Mouse (Mus musculus): Measurements from ENCODE around the gene Ppara. TPM values are rescaled to one million over a fixed set of nuclear protein-coding genes. Genes with fewer than 3 reads are reported as not detected.

The Ppara gene
- polyA plus RNA-seq, 1 experiment from 2014 or later: 20.3 TPM

DNA sequence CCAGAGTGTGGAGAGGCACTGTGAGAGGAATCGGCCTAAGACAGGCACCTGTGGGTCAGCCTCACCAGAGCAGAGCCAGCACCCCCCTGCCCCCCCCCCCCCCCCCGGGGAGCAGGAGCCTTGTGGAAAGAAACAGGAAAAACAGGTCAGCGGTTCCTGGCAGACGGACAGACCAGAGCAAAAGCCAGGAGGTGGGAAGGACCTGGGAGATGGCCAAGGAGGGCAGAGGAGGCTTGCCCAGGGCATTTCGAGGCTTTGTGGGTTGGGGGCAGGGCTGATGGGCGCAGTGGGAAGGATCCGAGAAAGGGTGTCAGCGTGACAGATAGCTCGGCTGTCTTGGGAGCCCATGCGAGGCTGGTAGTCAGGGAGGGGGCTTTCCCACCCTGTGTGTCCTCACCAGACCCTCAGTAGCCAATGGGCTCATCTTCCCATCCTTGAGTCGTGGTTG lies 31.6 kb upstream of the Ppara start:
- no peak for ATAC-seq (replicated peaks; ENCODE audit: extremely low read depth, insufficient read depth, low FRiP score)
- 61% methylated on average over 11 of the region's 11 CpGs for WGBS

DNA sequence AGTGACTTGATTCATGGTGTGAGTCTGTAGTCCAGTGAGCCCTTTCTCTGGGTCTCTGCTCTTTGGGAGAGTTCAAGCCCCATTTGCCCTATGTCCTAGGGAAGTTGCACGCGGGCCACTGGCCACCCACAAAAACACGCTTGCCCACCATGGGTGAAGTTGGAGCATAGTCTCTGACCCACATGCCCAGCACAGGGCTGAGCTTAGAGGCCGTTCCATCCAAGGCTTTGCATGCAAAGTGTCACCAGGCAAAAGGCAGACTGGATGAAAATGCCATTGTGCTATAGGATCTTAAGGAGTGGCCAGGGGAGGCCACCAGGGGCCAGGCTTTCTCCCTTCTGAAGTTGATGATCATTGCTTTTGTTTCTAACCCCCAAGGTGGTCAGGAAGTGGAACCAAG lies 30.9 kb upstream of the Ppara start:
- H3K9ac ChIP-seq (ENCODE audit: low read length): no peak overlapping the region

More for the DNA sequence above, 31.6 kb upstream of the Ppara start:
- Histone ChIP-seq H3K9ac (ENCODE audit: low read length) (no peak overlapping the region), H3K27ac (ENCODE audit: low read length) (no peak overlapping the region), H3K27me3 (ENCODE audit: control insufficient read depth, insufficient read depth, low read length) (no peaks in the 10 kb centered on the region), H3K4me1 (ENCODE audit: control insufficient read depth, insufficient read depth, low read length) (no peaks in the 10 kb centered on the region; the same call in 1 of the 2 replicates), H3K36me3 (ENCODE audit: control insufficient read depth, insufficient read depth) (peaks cover 52% of the 10 kb centered on the region), H3K4me2 (ENCODE audit: low read depth, low read length) (no peak overlapping the region), H3K4me3 (ENCODE audit: low read length) (no peak overlapping the region), H3K9me3 (replicated peaks; ENCODE audit: control insufficient read depth, low read length) (no peaks in the 10 kb centered on the region)

DNA sequence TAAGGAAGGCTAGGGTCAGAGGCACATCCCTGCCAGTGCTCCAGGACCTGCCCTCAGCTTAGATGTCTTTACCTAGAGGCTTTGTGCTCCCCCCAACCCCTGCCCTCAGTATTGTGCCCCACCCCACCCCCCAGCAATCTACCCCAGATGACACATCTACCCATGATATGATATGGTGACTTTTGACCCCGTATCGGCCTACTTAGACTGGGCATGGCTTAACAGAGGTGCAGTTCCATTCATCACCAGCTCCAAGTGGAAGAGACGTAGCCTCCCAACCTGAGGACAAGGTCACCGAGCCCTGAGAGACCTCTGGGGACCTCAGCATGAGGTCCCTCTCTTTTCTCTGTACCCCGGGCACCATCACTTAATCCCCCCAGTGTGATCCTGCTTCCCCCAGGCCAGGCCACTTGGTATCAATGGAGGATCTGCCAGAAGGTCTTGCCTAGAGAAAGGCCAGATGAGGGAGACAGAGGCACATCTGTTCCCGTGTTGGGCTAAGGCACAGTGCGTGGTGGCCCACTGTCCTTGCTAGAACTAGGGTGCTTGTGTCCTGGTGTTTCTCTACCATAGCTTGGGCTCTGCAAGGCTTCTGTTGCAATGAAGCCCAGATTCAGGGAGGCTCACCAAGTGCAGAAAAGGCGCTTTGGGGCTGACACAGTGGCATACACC lies 30.3 kb upstream of the Ppara start:
- no peak overlapping the region for H3K9ac ChIP-seq (ENCODE audit: low read length)
- H3K27me3 ChIP-seq (ENCODE audit: control insufficient read depth, insufficient read depth, low read length): no peaks in the 10 kb centered on the region
- H3K36me3 ChIP-seq (ENCODE audit: control insufficient read depth, insufficient read depth): peaks cover 43% of the 10 kb centered on the region
- no peaks in the 10 kb centered on the region for H3K9me3 ChIP-seq (replicated peaks; ENCODE audit: control insufficient read depth, low read length)
- ATAC-seq (replicated peaks; ENCODE audit: extremely low read depth, insufficient read depth, low FRiP score): no peak
- H3K4me3 ChIP-seq (ENCODE audit: low read length): no peak overlapping the region
- H3K27ac ChIP-seq (ENCODE audit: low read length): no peak overlapping the region
- H3K4me1 ChIP-seq (ENCODE audit: control insufficient read depth, insufficient read depth, low read length): peaks cover 3% of the 10 kb centered on the region
- 78% methylated on average over 8 of the region's 8 CpGs for WGBS
- H3K4me2 ChIP-seq (ENCODE audit: low read depth, low read length): no peak overlapping the region

More for the DNA sequence above, 30.9 kb upstream of the Ppara start:
- Histone ChIP-seq H3K27me3 (ENCODE audit: control insufficient read depth, insufficient read depth, low read length) (no peaks in the 10 kb centered on the region), H3K36me3 (ENCODE audit: control insufficient read depth, insufficient read depth) (peaks cover 47% of the 10 kb centered on the region), H3K9me3 (replicated peaks; ENCODE audit: control insufficient read depth, low read length) (no peaks in the 10 kb centered on the region), H3K4me3 (ENCODE audit: low read length) (no peak overlapping the region), H3K27ac (ENCODE audit: low read length) (no peak overlapping the region), H3K4me1 (ENCODE audit: control insufficient read depth, insufficient read depth, low read length) (no peaks in the 10 kb centered on the region; the same call in 1 of the 2 replicates), H3K4me2 (ENCODE audit: low read depth, low read length) (no peak overlapping the region)
- 88% methylated on average over 4 of the region's 4 CpGs for WGBS
- ATAC-seq (replicated peaks; ENCODE audit: extremely low read depth, insufficient read depth, low FRiP score): no peak

DNA sequence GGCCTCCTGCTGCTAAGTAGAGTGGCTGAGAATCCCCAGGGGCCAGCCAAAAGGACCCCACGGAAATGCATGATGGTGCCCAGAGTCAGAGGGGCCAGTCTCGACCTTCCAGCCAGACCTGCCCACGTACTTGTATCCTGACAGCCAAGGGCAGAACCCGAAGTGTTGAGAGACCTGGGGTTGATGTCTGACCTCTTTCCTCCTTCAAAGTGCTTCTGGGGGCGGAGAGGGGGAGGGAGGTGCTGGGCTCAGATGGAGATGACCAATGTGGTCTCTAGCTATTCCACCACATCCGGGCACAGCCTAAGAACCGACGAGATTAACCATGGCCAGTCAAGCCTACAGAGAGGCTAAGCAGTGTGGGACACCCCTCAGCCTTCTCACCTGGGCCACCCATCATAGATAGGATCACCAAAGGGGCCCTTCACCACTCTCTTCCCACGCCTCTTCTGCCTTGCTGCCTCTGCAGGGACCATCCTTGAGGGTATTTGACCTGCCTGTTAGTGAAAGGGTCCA lies 29.7 kb upstream of the Ppara start:
- H3K4me2 ChIP-seq (ENCODE audit: low read depth, low read length): no peak overlapping the region
- ATAC-seq (replicated peaks; ENCODE audit: extremely low read depth, insufficient read depth, low FRiP score): no peak
- no peak overlapping the region for H3K4me3 ChIP-seq (ENCODE audit: low read length)
- no peak overlapping the region for H3K9ac ChIP-seq (ENCODE audit: low read length)
- peaks cover 37% of the 10 kb centered on the region for H3K36me3 ChIP-seq (ENCODE audit: control insufficient read depth, insufficient read depth)
- no peaks in the 10 kb centered on the region for H3K9me3 ChIP-seq (replicated peaks; ENCODE audit: control insufficient read depth, low read length)
- H3K27me3 ChIP-seq (ENCODE audit: control insufficient read depth, insufficient read depth, low read length): no peaks in the 10 kb centered on the region
- WGBS: 69% methylated on average over 9 of the region's 9 CpGs
- H3K27ac ChIP-seq (ENCODE audit: low read length): no peak overlapping the region
- H3K4me1 ChIP-seq (ENCODE audit: control insufficient read depth, insufficient read depth, low read length): peaks cover 8% of the 10 kb centered on the region

DNA sequence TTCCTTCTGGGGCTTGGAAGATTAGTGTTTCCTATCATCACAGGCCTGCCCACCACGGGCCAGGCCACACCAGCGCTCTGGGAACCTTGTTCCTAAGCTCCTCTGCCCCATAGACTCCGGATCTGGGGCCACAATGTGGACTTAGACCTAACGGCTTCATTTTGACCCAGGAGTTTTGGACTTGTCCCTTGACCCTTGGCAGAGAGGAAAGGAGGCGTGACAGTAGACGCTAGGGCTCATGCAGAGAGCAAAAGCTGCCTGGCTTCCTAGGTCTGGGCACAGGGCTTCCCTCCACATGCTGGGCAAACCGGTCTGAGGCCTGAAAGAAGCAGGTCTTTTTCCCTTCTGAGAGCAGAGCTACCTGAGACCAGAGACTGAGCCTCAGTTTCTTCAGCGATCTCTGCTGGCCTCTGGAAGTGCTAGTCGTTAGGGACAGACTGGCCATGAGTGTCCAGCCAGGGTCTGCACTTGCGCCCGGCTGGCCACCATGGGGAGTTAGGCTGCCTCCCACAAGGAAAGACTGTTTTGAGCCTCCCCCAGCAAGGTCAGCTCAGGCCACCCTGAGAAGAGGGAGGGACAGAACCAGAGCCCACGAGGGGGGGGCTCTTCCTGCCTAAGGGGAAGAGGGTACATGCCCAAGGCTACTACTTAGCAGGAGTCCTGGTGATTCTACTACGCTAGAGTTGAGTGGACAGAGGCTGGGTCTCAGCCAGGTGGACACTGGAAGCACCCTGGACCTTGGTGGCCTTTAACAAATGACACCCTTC lies 29.0 kb upstream of the Ppara start:
- 78% methylated on average over 13 of the region's 13 CpGs for WGBS
- H3K27me3 ChIP-seq (ENCODE audit: control insufficient read depth, insufficient read depth, low read length): no peaks in the 10 kb centered on the region
- peaks cover 8% of the 10 kb centered on the region for H3K4me1 ChIP-seq (ENCODE audit: control insufficient read depth, insufficient read depth, low read length)
- no peak overlapping the region for H3K4me3 ChIP-seq (ENCODE audit: low read length)
- H3K27ac ChIP-seq (ENCODE audit: low read length): no peak overlapping the region
- peaks cover 34% of the 10 kb centered on the region for H3K36me3 ChIP-seq (ENCODE audit: control insufficient read depth, insufficient read depth)
- no peaks in the 10 kb centered on the region for H3K9me3 ChIP-seq (replicated peaks; ENCODE audit: control insufficient read depth, low read length)
- H3K4me2 ChIP-seq (ENCODE audit: low read depth, low read length): no peak overlapping the region
- H3K9ac ChIP-seq (ENCODE audit: low read length): no peak overlapping the region
- no peak for ATAC-seq (replicated peaks; ENCODE audit: extremely low read depth, insufficient read depth, low FRiP score)

DNA sequence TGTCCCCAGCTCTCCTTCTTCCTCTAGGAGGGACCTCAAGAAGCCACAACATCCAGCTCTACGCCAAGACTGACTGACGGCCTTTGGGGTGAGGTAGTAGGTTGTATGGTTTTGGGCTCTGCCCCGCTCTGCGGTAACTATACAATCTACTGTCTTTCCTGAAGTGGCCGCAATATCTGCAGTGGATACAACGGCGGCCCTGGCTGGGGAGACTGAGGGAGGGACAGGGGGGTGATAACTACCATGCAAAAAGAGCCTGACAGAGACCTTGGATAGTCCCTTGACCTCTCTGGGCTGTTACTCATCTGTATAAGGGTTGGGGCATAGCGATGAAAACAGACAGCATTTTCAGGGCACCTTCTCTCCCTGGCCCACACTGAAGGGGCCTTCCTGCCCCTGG lies 28.3 kb upstream of the Ppara start:
- Histone ChIP-seq H3K27ac (ENCODE audit: low read length) (no peak overlapping the region), H3K36me3 (ENCODE audit: control insufficient read depth, insufficient read depth) (peaks cover 29% of the 10 kb centered on the region), H3K4me2 (ENCODE audit: low read depth, low read length) (no peak overlapping the region), H3K9ac (ENCODE audit: low read length) (no peak overlapping the region), H3K9me3 (replicated peaks; ENCODE audit: control insufficient read depth, low read length) (no peaks in the 10 kb centered on the region), H3K4me3 (ENCODE audit: low read length) (no peak overlapping the region), H3K27me3 (ENCODE audit: control insufficient read depth, insufficient read depth, low read length) (0 out of 2 replicates have a peak, but pooled peaks cover 2% of the 10 kb centered on the region), H3K4me1 (ENCODE audit: control insufficient read depth, insufficient read depth, low read length) (peaks cover 8% of the 10 kb centered on the region)
- ATAC-seq (replicated peaks; ENCODE audit: extremely low read depth, insufficient read depth, low FRiP score): no peak
- 86% methylated on average over 8 of the region's 8 CpGs for WGBS

DNA sequence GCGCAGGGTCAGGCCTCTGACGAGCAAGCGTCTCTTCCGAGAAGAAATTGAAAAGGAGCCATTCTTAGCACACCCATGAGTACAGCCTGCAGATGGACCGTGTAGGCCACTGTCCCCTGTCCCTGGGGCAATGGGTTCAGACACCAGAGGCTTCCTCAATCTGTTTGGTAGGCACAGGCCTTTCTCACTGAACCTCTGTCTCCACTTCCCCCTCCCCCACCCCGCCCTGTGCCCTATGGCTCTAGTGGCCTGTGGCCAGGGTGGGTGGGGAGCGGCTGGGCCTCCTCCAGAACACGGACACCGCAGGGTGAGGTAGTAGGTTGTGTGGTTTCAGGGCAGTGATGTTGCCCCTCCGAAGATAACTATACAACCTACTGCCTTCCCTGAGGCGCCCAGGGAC lies 27.8 kb upstream of the Ppara start:
- H3K4me1 ChIP-seq (ENCODE audit: control insufficient read depth, insufficient read depth, low read length): peaks cover 8% of the 10 kb centered on the region
- H3K36me3 ChIP-seq (ENCODE audit: control insufficient read depth, insufficient read depth): peaks cover 27% of the 10 kb centered on the region
- 86% methylated on average over 11 of the region's 11 CpGs for WGBS
- no peak for ATAC-seq (replicated peaks; ENCODE audit: extremely low read depth, insufficient read depth, low FRiP score)
- H3K9ac ChIP-seq (ENCODE audit: low read length): no peak overlapping the region
- 0 out of 2 replicates have a peak, but pooled peaks cover 2% of the 10 kb centered on the region for H3K27me3 ChIP-seq (ENCODE audit: control insufficient read depth, insufficient read depth, low read length)
- no peak overlapping the region for H3K4me2 ChIP-seq (ENCODE audit: low read depth, low read length)
- H3K4me3 ChIP-seq (ENCODE audit: low read length): no peak overlapping the region
- no peaks in the 10 kb centered on the region for H3K9me3 ChIP-seq (replicated peaks; ENCODE audit: control insufficient read depth, low read length)
- no peak overlapping the region for H3K27ac ChIP-seq (ENCODE audit: low read length)

DNA sequence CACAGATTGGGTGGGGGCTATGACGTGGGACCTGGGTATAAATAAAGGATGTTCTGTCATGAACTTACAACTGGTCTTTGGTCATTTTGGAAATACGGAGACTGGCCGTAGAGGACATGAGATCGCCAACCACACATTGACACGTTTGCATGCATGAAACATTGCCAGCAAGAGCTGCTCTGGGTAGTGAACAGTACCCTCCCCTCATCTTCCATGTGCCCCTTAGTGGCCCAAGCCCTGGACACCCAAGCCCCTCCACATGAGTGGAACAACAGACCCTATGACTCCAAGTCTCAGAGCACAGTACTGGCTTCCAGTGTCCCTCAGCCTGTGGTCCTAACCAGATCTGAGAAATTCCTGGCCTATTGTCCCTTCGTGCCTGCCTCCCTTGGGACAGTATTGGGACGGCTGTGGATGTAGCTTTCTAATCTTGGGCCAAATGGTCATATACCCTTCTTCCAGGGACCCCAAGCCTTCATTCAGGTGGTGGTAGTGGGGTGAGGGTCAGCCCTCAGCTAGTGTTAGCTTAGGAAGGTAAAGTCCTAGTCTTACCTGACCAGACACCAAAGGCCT lies 27.2 kb upstream of the Ppara start:
- ATAC-seq (replicated peaks; ENCODE audit: extremely low read depth, insufficient read depth, low FRiP score): no peak
- Histone ChIP-seq H3K9ac (ENCODE audit: low read length) (no peak overlapping the region), H3K4me1 (ENCODE audit: control insufficient read depth, insufficient read depth, low read length) (peaks cover 8% of the 10 kb centered on the region), H3K9me3 (replicated peaks; ENCODE audit: control insufficient read depth, low read length) (no peaks in the 10 kb centered on the region), H3K36me3 (ENCODE audit: control insufficient read depth, insufficient read depth) (peaks cover 23% of the 10 kb centered on the region), H3K4me3 (ENCODE audit: low read length) (no peak overlapping the region), H3K27me3 (ENCODE audit: control insufficient read depth, insufficient read depth, low read length) (0 out of 2 replicates have a peak, but pooled peaks cover 2% of the 10 kb centered on the region), H3K4me2 (ENCODE audit: low read depth, low read length) (no peak overlapping the region), H3K27ac (ENCODE audit: low read length) (no peak overlapping the region)
- 80% methylated on average over 7 of the region's 7 CpGs for WGBS

Data from heart, embryonic 16.5 days (tissue).